Mouse (Mus musculus) liver, postnatal 0 days (tissue): ENCODE data around the gene Ctbs.

Experiments
- CTCF ChIP-seq: sonication (generic); IDR thresholded peaks from 2 replicates; pipeline ENCODE4 v1.5.1; 2016; ENCODE audit warnings: antibody characterized with exemption, low read depth
- EP300 ChIP-seq: IDR thresholded peaks from 2 replicates; pipeline ENCODE4 v1.6.1; 2016; ENCODE audit warnings: antibody characterized with exemption, low read depth, mild to moderate bottlenecking

DNA sequence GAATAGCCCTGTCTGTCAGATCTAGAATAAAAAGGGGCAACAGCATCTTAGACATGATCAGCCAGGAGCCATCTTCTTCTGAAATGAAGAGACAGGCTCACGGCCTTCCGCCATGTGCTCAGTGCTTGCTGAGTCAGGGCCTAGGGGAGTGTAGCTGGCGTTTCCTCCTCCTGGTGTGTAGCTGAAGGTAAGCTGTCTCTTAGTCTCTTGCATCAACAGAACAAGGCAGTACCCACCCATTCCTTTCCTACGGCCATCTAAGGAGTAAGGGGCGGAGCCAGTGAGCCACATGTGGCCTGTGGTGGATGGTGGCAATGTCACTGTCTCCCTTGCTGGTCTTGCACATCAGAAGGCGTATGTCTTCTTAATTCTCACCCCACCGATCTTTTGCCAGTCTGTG lies 39.5 kb upstream of the Ctbs start:
- TF ChIP-seq CTCF, result no peak
- no peak for TF ChIP-seq EP300
